Mouse (Mus musculus) MN1 (cell line): ENCODE measurements around the gene Pth1r.
"Not testable (repeated sequence)": the region's sequence is repeated elsewhere in the genome, so short reads cannot be mapped to it uniquely, and the experiment has no call there.

ENCODE experiments used
- DNase-seq: peaks from one replicate; pipeline ENCODE4 v3.0.0-alpha.2; 2016; ENCODE audit warnings: low spot score

The Pth1r gene

DNA sequence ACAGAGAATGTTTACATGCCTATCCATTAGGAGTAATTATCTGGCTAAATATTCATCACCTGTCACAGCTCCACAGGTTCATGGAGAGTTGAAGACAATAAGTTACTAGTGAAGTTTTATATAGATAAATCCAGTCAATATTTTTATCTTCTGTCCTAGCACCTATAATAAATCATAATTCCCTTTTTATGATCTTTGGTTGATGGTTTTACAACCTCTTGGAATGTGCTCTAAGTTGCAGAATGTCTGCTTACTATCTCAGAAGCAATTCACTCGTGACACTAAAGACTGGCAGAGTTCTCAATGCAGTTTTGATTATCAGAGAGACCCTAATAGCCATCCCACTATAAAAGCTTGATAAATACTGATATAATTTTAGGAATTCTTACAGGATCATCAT lies 33.6 kb downstream of the Pth1r start:
- DNase-seq: no peak

- DNase-seq: no peak
Measured at GRCm38 (mm10) chr9:110712545-110712944, 34.4 kb downstream of the Pth1r start.

GRCm38 (mm10) chr9:110711996-110712395 lies 34.9 kb downstream of the Pth1r start:
- no peak for DNase-seq

- no peak for DNase-seq
Measured at GRCm38 (mm10) chr9:110711532-110711931, 35.4 kb downstream of the Pth1r start.

DNA sequence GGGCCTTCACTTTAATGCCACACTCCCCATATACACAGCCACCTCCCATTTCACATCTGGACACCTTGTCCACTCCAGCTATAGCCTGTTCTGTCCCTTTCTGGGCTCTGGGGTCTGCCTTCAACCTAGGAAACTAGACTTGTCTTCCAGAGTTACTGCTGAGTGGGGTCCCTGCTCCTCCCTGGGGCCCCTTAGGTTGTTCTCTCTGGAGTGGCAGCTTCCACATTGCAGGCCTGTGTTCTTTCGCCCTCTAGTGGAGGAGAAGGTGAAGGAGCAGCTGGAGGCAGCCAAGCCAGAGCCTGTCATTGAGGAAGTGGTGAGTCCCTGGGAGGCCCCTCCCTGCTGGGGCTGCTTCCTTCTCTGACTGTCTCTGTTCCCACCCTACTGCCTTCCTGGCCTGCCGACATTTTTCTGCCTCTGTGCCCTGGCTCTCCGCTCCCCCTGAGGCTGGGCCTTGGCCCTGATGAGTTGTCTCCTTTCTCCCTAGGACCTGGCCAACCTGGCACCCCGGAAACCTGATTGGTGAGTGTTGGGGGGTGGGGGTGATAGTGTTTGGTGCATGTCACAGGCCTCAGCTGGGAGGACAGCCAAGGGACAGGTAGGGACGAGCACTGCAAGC lies 37.2 kb downstream of the Pth1r start:
- peak; percentile 80 for DNase-seq

- DNase-seq: no peak
Measured at GRCm38 (mm10) chr9:110706784-110707183, 40.2 kb downstream of the Pth1r start.

- DNase-seq: no peak
Measured at GRCm38 (mm10) chr9:110703951-110704350, 43.0 kb downstream of the Pth1r start.

GRCm38 (mm10) chr9:110702848-110703247 lies 44.1 kb downstream of the Pth1r start:
- no peak for DNase-seq

- DNase-seq: no peak
Measured at GRCm38 (mm10) chr9:110701114-110702032, 45.6 kb downstream of the Pth1r start.

GRCm38 (mm10) chr9:110699574-110699973 lies 47.4 kb downstream of the Pth1r start:
- DNase-seq: no peak

DNA sequence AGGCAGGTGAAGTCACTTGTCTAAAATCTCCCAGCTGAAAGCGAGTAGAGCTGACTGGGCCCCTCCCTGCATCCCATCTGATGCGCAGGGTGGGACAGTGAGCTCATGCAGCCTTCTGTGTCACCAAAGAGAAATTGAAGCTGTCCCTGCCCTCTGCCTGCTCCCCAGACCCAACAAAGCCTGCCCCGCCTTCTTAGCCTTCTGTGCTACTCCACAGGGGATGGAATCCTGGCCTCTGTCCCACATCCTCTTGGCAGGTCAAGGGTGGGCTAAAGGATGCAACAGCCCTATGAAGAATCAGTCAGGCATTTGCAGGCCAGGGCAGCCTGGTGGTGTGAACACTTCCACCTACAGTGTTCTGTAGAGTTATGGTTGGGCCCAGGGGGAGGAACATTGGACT lies 49.5 kb downstream of the Pth1r start:
- DNase-seq: peak; percentile 26

- DNase-seq: no peak
Measured at GRCm38 (mm10) chr9:110696427-110696826, 50.5 kb downstream of the Pth1r start.

DNA sequence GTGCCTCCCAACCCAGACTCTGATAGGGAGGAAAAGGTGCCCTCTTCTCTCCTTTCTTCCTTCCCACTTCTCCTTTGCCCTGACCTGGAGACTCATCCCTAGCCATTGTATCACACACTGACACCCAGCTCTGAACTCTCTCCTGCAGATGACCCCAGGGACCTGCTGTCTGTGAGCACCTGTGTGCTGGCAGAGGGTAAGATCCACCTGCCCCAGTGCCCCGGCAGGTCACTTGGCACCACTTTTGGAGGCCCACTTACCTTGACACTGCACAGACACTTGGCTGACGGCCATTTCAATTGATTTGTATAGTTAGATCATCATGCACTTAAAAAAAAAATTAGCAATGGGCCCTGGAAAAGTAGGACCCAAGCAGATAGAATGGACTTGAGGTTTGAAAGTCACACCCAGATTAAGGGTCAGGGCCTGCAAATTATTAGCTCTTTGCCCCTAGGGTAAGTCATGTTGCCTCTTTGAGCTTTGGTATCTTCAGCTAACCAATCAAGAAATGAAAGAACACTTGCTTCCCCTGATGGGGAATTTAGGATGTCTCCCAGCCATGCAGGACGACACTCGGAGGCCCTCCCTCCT lies 51.7 kb downstream of the Pth1r start:
- DNase-seq: no peak

- no peak for DNase-seq
Measured at GRCm38 (mm10) chr9:110689261-110689779, 57.6 kb downstream of the Pth1r start.

DNA sequence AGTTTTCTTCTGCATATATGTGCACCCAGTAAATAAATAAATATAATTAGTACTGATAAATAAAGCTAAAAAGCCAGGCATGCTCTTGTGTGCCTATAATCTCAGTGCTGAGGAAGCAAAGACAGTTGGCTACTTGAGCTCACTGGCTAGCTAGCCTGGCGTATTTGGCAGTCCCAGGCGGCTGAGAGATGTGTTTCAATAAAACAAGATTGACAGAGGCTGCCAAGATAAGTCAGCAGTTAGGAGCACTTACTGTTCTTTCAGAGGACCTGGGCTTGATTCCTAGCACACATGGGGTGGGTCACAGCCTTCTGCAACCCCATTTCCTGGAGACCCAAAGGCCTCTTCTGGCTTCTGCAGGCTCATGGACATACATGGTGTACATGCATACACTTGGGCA lies 59.1 kb downstream of the Pth1r start:
- DNase-seq: no peak

- DNase-seq: no peak
Measured at GRCm38 (mm10) chr9:110687061-110687460, 59.9 kb downstream of the Pth1r start.

DNA sequence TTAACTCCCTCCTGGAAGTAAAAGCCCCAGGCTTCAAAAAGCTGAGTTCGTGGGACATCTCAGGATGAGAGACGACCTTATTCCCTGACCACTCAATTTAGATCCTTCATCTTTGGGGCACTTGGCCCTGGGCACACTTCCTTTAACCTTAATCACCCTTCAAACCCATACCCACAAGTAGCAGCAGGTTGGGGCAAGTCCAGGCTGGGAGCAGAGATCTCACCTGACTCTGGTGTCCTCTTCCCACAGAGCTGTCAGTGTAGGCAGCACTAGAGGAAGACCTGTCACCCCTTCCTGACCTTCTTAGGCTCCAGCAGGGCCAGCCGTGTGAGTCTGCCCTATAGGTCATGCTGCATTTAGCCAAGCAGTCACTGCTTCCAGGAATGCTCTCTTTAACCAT lies 60.5 kb downstream of the Pth1r start:
- no peak for DNase-seq

DNA sequence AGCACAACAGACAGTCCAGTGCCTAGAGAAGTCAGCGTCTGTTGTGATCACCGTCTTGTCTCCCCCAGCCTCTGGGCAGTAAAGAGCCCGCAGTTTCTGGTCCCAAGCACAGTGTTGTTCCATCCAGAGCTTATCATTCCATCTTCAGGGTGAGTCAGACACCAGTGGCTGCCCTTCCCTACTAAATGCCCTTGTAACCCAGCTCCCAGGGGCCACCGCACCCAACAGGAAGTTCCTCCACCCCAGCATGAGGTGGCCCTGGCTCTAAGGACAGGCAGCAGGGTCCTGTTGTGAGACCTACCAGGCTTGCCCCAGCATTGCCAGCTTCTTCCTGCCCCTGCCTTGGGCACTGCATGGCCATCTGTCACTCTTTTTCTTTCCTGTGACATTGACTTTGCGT lies 61.4 kb downstream of the Pth1r start:
- DNase-seq: peak; percentile 60

- DNase-seq: peak; percentile 18
Measured at GRCm38 (mm10) chr9:110685187-110685586, 61.8 kb downstream of the Pth1r start.

DNA sequence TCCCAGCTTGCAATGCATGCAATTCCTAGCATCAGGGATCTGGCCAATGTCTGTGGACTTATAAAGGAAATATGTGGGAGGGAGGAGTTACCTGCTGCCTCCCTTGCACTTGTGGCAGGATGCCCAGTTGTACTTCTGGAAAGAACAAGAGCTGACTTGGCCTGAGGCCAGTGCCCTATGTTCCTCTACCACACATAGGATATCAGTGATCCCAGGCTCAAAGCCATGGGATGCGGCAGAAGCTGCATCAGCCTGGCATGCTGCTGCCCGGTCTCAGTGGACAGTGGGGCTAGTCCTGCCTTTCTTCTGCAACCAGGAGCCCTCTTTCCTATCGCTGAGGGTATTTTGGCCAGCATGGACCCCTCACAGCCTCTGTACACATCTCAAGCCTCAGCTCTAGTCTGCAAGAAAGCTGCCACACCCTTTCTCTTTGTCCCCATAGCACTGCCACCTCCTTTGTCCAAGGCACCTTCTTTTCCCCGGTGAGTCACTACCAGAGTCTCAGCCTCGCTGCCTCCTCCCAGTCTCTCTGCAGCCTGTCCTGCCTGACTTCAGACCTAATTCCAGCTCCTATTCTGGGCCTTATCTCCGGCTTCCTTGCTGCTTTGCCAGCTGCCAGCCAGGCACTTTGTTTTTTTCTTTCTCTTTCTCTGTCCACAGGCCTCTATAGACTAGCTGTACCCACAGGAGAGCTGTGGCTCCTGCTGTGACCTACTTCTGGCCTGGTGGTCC lies 62.7 kb downstream of the Pth1r start:
- DNase-seq: peak; percentile 91

DNA sequence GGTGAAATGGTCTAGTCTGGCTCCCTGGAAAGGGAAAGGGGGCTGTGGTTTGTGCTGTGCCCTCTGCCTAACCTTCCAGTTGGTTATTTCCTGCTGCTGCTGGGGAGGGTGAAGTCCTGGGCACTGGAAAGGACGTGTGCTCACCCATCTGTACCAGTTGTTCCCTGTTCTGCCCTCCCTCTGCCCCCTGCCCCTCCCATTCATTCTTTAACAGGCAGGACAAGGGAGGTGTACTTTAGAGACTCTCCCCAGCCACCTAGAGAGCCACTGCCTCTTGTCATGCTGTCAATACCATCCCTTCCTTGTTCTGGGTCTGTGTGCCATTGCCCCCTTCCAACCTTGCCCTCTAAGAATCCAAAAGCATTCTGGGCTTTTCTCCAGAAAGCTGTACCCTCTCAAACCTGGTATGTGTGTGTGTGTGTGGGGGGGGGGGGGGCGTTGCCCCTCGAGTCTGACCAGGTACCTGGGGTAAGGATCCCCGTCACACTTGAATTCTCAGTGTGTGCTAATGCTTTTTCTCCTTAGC lies 63.3 kb downstream of the Pth1r start:
- DNase-seq: peak; percentile 29

DNA sequence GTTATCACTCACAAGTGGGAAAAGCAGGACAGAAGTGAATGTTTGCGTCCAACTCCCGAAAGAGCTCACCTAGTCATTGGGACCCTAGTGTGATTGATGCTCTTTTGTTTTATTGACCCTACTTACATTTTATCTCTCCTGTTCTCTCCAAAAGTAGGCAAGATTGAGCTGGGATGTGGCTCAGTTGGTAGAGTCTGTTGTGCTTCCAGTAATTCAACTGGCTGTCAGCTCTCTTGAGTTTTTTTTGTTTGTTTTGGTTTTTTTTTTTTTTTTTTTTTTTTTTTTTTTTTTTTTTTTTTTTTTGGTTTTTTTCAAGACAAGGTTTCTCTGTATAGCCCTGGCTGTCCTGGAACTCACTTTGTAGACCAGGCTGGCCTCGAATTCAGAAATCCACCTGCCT lies 64.2 kb downstream of the Pth1r start:
- not testable (repeated sequence) for DNase-seq
